Mouse (Mus musculus) left cerebral cortex, postnatal 14 days (tissue): ENCODE results near the gene Marcks. TPM values are rescaled to one million over a fixed set of nuclear protein-coding genes. Genes with fewer than 3 reads are reported as not detected.
"Not testable (repeated sequence)": the region's sequence is repeated elsewhere in the genome, so short reads cannot be mapped to it uniquely, and the experiment has no call there.

Experiments used
- DNase-seq, 2 experiments: peaks; one replicate each; pipeline ENCODE4 v3.0.0; 2021 to 2022; ENCODE audit warnings: low spot score in 2 of 2, mixed read lengths in 1 of 2
- intact Hi-C: fragments of 180-260 bp; cut with DNase I; formaldehyde crosslinking; loops from one replicate; pipeline ENCODE4 v1.15.1; 2025
- total RNA-seq, 2 experiments: library from RNA; stranded (reverse); gene quantifications; 2 replicates each; pipeline ENCODE4 v1.2.3; 2021

Marcks gene
- total RNA-seq, 2 experiments from 2014 or later, result 236 to 278 TPM

DNA sequence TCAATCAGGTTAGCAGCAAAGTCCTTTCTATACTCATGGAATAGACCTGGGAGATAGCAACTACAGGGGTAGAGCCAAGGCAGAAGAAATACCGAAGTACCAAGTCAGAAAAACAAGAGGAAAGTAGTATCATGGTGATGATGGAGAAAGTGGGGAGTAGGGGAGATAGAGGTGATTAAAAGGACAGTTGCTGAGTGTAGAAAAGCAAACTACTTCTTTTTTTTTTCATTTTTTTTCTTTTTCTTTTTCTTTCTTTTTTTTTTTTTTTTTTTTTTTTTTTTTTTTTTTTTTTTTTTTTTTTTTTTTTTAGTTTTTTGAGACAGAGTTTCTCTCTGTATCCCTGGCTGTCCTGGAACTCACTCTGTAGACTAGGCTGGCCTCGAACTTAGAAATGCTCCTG is 54.6 kb downstream of the Marcks start:
- intact Hi-C loops, DNase-seq: not testable (repeated sequence)

Other genes starting within 250 kb of the Marcks start
- gene Hdac2, start 164.4 kb downstream of the Marcks start, total RNA-seq, result 10 to 100 TPM; 97.2 to 99.5 TPM